Mouse (Mus musculus): ENCODE measurements around the gene Fam83c. TPM values are rescaled to one million over a fixed set of nuclear protein-coding genes. Genes with fewer than 3 reads are reported as not detected.

The Fam83c gene
- polyA plus RNA-seq, 1 experiment = 0.34 TPM

- H3K27ac ChIP-seq (ENCODE audit: insufficient read depth, low read depth, low read length) = peak overlapping the region; percentile 99
- WGBS = under 1% methylated on average over 36 of the region's 37 CpGs
- no peak for TF ChIP-seq CTCF (IDR thresholded peaks at IDR 0.05; ENCODE audit: extremely low read depth, insufficient read length, insufficient replicate concordance, low read depth, low read length)
- peak; percentile 80; the same call in 1 of the 2 replicates for TF ChIP-seq POLR2A (IDR thresholded peaks at IDR 0.05; ENCODE audit: low read depth, low read length)
Observed at GRCm38 (mm10) chr2:155818596-155819391, 15.9 kb downstream of the Fam83c start.

DNA sequence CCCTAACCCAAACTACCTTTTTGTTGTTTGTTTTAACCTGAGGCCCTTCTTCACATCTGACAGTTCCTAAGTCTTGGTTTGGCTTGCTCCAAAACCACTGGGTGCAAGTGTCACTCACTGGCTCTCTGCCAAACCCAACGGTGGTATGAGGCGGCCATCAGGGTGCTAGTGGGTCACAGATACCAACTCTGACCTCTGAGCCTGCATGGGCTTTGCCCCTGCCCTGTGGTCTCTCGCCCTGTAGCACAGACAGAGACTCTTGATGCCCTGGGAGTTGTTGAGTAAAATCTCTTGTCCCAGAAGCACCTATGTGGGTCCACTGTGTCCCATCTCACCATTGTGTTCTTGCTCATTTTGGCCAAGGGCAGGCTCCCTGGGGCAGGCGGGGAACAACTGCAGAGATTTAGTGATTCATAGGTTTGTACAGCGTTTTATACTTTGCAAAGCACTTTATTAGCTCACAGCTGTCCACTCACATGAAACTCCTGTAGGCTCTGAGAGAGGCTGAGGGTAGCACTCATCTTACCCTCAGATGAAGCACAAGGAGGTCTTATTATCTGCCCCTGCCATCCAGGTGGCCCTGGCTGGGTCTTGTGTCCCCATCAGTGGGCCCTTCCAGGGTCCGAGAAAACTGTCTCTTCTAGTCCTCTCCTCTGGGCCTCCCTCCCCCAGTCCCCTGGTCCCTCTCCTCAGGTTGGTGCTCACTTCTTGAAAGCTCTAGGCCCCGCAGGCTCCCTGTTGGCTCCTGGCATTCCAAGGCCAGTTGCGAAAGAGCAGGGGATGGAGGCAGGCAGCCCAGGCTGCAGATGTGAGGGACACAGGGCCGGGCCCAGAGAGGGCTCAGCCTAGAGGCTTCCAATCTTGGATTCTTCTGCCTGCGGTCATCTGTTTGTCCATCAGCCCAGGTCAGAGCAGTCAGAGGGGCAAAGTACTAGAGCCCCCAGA lies 17.1 kb downstream of the Fam83c start:
- Histone ChIP-seq H3K27ac (ENCODE audit: insufficient read depth, low read depth, low read length) (no peak overlapping the region), H3K4me3 (ENCODE audit: low read depth, low read length) (no peak overlapping the region), H3K36me3 (ENCODE audit: control insufficient read depth, insufficient read depth, low read length) (peaks cover 26% of the 10 kb centered on the region), H3K4me1 (ENCODE audit: control insufficient read depth, insufficient read depth, insufficient read length, low read length) (peaks cover 20% of the 10 kb centered on the region), H3K27me3 (ENCODE audit: control insufficient read depth, insufficient read depth, low read length) (no peaks in the 10 kb centered on the region)
- 76% methylated on average over 10 of the region's 10 CpGs for WGBS
- TF ChIP-seq POLR2A (IDR thresholded peaks at IDR 0.05; ENCODE audit: low read depth, low read length) (no peak), CTCF (IDR thresholded peaks at IDR 0.05; ENCODE audit: extremely low read depth, insufficient read length, insufficient replicate concordance, low read depth, low read length) (no peak)

More at GRCm38 (mm10) chr2:155818596-155819391, 15.9 kb downstream of the Fam83c start:
- Histone ChIP-seq H3K4me3 (ENCODE audit: low read depth, low read length) (peak overlapping the region; percentile 79), H3K27me3 (ENCODE audit: control insufficient read depth, insufficient read depth, low read length) (no peaks in the 10 kb centered on the region), H3K4me1 (ENCODE audit: control insufficient read depth, insufficient read depth, insufficient read length, low read length) (peaks cover 24% of the 10 kb centered on the region), H3K36me3 (ENCODE audit: control insufficient read depth, insufficient read depth, low read length) (peaks cover 38% of the 10 kb centered on the region)

GRCm38 (mm10) chr2:155816179-155816578 lies 18.5 kb downstream of the Fam83c start:
- Histone ChIP-seq H3K4me1 (ENCODE audit: control insufficient read depth, insufficient read depth, insufficient read length, low read length) (peaks cover 20% of the 10 kb centered on the region), H3K4me3 (ENCODE audit: low read depth, low read length) (no peak overlapping the region), H3K36me3 (ENCODE audit: control insufficient read depth, insufficient read depth, low read length) (peaks cover 13% of the 10 kb centered on the region), H3K27me3 (ENCODE audit: control insufficient read depth, insufficient read depth, low read length) (no peaks in the 10 kb centered on the region), H3K27ac (ENCODE audit: insufficient read depth, low read depth, low read length) (no peak overlapping the region)
- WGBS = 100% methylated on average over 1 of the region's 1 CpGs
- TF ChIP-seq CTCF (IDR thresholded peaks at IDR 0.05; ENCODE audit: extremely low read depth, insufficient read length, insufficient replicate concordance, low read depth, low read length) (no peak), POLR2A (IDR thresholded peaks at IDR 0.05; ENCODE audit: low read depth, low read length) (no peak)

DNA sequence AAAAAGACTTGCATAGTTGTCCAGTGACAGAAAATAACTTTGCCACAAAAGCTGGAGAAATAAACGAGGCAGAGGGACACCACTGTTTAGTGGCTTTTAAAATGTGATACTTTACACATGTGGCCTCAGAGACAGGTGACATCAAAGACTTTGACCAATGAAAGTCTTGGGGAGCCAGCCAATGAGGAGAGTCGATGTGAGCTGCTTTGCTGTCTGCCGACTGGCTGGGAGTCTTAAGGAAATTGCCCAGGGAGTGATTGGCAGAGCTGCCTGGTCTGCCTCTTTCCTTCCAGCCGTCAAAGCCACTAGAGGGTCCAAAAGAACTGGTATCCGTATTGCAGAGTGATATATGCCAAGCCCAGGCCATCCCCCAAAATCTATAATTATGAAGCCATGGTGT lies 19.8 kb downstream of the Fam83c start:
- peaks cover 4% of the 10 kb centered on the region; the same call in 1 of the 2 replicates for H3K36me3 ChIP-seq (ENCODE audit: control insufficient read depth, insufficient read depth, low read length)
- H3K27me3 ChIP-seq (ENCODE audit: control insufficient read depth, insufficient read depth, low read length) = no peaks in the 10 kb centered on the region
- no peak for TF ChIP-seq CTCF (IDR thresholded peaks at IDR 0.05; ENCODE audit: extremely low read depth, insufficient read length, insufficient replicate concordance, low read depth, low read length)
- no peak for TF ChIP-seq POLR2A (IDR thresholded peaks at IDR 0.05; ENCODE audit: low read depth, low read length)
- 14% methylated on average over 5 of the region's 5 CpGs for WGBS
- no peak overlapping the region for H3K27ac ChIP-seq (ENCODE audit: insufficient read depth, low read depth, low read length)
- H3K4me3 ChIP-seq (ENCODE audit: low read depth, low read length) = no peak overlapping the region
- H3K4me1 ChIP-seq (ENCODE audit: control insufficient read depth, insufficient read depth, insufficient read length, low read length) = peaks cover 19% of the 10 kb centered on the region

DNA sequence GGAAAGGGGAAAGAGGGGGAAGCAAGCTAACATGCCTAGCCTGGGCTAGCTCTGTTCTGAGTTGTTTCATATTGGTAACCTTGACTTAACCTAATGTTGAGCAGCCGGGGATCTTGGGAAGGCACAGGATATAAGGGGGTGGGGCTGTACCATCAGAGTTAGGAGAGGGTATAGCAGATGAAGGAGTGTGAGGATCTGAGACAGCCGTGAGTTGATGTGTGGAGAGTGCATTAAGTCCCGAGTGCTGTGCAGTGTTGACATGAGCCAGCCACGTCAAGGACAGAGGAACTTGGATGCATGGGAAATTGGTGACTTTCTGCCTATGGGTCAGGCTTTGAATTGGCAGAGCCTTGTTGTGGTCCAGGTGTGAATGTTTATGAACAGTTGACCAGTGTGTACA lies 22.0 kb downstream of the Fam83c start:
- H3K27ac ChIP-seq (ENCODE audit: insufficient read depth, low read depth, low read length) = no peak overlapping the region
- no peak overlapping the region for H3K4me3 ChIP-seq (ENCODE audit: low read depth, low read length)
- no peak for TF ChIP-seq POLR2A (IDR thresholded peaks at IDR 0.05; ENCODE audit: low read depth, low read length)
- no peak for TF ChIP-seq CTCF (IDR thresholded peaks at IDR 0.05; ENCODE audit: extremely low read depth, insufficient read length, insufficient replicate concordance, low read depth, low read length)
- WGBS = 76% methylated on average over 4 of the region's 4 CpGs
- H3K36me3 ChIP-seq (ENCODE audit: control insufficient read depth, insufficient read depth, low read length) = no peaks in the 10 kb centered on the region
- no peaks in the 10 kb centered on the region for H3K27me3 ChIP-seq (ENCODE audit: control insufficient read depth, insufficient read depth, low read length)
- H3K4me1 ChIP-seq (ENCODE audit: control insufficient read depth, insufficient read depth, insufficient read length, low read length) = peaks cover 6% of the 10 kb centered on the region

- Histone ChIP-seq H3K4me3 (ENCODE audit: low read depth, low read length) (no peak overlapping the region), H3K4me1 (ENCODE audit: control insufficient read depth, insufficient read depth, insufficient read length, low read length) (peaks cover 14% of the 10 kb centered on the region), H3K36me3 (ENCODE audit: control insufficient read depth, insufficient read depth, low read length) (no peaks in the 10 kb centered on the region), H3K27me3 (ENCODE audit: control insufficient read depth, insufficient read depth, low read length) (no peaks in the 10 kb centered on the region), H3K27ac (ENCODE audit: insufficient read depth, low read depth, low read length) (no peak overlapping the region)
- TF ChIP-seq CTCF (IDR thresholded peaks at IDR 0.05; ENCODE audit: extremely low read depth, insufficient read length, insufficient replicate concordance, low read depth, low read length) = peak; percentile 93; the same call in 1 of the 2 replicates
- TF ChIP-seq POLR2A (IDR thresholded peaks at IDR 0.05; ENCODE audit: low read depth, low read length) = no peak
- WGBS = 47% methylated on average over 16 of the region's 16 CpGs
Observed at GRCm38 (mm10) chr2:155811821-155812396, 22.7 kb downstream of the Fam83c start.
